Mouse (Mus musculus): ENCODE measurements around the gene Pfkm. TPM values are rescaled to one million over a fixed set of nuclear protein-coding genes. Genes with fewer than 3 reads are reported as not detected.

Pfkm gene
- polyA plus RNA-seq, 1 experiment from 2014 or later = 26.7 TPM

DNA sequence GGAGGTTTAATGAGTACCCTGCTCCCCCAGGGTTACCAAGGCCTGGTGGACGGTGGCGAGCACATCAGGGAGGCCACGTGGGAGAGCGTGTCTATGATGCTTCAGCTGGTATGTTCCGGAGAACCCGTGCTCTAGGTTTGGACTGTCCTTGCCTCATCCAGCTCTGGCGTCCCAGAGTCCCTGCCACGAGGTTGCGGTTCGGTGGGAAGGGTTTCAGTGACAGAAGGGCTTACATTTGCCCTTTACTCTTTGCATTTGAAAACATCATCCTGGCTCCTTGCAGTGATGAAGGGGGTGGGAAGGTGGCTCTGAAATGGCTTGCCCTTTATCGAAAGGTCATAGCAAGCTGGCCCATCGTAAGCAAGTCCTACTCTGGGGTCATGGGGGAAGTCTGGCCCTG lies 27.0 kb downstream of the Pfkm start:
- Histone ChIP-seq H3K4me3 (replicated peaks) (no peak overlapping the region), H3K4me2 (no peak overlapping the region), H3K27ac (no peak overlapping the region), H3K9me3 (replicated peaks) (no peaks in the 10 kb centered on the region), H3K9ac (no peak overlapping the region), H3K4me1 (replicated peaks) (peaks cover 38% of the 10 kb centered on the region), H3K27me3 (no peaks in the 10 kb centered on the region), H3K36me3 (peaks cover 74% of the 10 kb centered on the region)
- WGBS (ENCODE audit: insufficient replicate concordance) = 85% methylated on average over 12 of the region's 12 CpGs
- ATAC-seq (ENCODE audit: low read depth) (no peak), DNase-seq (no peak)

DNA sequence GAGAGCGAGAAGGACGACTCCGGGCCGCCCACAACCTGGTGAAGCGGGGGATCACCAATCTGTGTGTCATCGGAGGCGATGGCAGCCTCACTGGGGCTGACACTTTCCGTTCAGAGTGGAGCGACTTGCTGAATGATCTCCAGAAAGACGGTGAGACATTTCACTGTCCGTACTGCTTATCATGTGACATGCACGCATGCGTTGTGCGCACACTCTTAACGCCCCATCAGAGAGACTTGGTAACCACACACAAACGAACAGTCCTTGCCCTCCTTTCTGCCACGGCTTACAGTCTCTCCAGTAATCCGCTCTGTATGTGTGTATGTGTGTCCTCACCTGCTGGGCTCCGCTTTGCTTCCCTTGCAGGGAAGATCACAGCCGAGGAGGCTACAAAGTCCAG lies 28.4 kb downstream of the Pfkm start:
- H3K27ac ChIP-seq = no peak overlapping the region
- peaks cover 85% of the 10 kb centered on the region for H3K36me3 ChIP-seq
- DNase-seq (no peak), ATAC-seq (ENCODE audit: low read depth) (no peak)
- no peak overlapping the region for H3K4me3 ChIP-seq (replicated peaks)
- no peak overlapping the region for H3K9ac ChIP-seq
- H3K4me2 ChIP-seq = no peak overlapping the region
- WGBS (ENCODE audit: insufficient replicate concordance) = 85% methylated on average over 20 of the region's 20 CpGs
- H3K27me3 ChIP-seq = no peaks in the 10 kb centered on the region
- H3K4me1 ChIP-seq (replicated peaks) = peaks cover 24% of the 10 kb centered on the region
- no peaks in the 10 kb centered on the region for H3K9me3 ChIP-seq (replicated peaks)

DNA sequence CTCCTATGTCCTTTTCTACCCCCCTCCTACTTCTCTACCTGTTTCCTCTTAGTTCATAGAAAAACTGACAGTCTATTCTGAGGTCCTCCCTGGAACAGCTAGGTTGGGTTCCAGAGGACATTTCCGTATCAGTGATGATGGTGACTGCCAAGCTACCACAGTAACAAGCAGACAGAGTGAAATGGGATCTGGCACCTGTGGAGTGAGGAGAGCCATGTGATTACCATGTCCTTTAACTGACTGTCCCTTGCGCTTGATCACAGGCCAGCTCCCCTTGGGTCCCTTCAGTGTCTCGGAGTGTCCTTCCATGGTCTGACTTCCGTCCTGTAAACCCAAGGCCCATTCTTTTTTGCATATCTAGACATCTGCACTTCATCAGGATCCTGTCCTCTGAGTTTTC lies 38.6 kb downstream of the Pfkm start:
- DNase-seq (no peak), ATAC-seq (ENCODE audit: low read depth) (no peak)
- H3K4me2 ChIP-seq = no peak overlapping the region
- no peak overlapping the region for H3K9ac ChIP-seq
- H3K4me3 ChIP-seq (replicated peaks) = no peak overlapping the region
- no peaks in the 10 kb centered on the region for H3K27me3 ChIP-seq
- H3K4me1 ChIP-seq (replicated peaks) = no peaks in the 10 kb centered on the region
- H3K9me3 ChIP-seq (replicated peaks) = no peaks in the 10 kb centered on the region
- peaks cover 87% of the 10 kb centered on the region for H3K36me3 ChIP-seq
- 89% methylated on average over 4 of the region's 4 CpGs for WGBS (ENCODE audit: insufficient replicate concordance)
- no peak overlapping the region for H3K27ac ChIP-seq

DNA sequence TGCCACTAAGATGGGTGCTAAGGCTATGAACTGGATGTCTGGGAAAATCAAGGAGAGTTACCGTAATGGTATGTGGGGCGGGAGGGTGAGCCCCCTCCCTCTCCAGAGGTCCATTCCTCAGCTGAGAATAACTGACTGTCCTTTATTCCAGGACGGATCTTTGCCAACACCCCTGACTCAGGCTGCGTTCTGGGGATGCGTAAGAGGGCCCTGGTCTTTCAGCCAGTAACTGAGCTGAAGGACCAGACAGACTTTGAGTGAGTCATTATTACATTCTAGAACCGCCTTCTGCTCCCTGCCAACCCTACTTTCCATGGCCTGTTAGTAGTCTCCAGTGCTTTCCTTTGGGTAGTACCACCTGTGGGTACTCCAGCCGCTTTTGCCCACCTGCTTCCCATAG lies 39.1 kb downstream of the Pfkm start:
- H3K27me3 ChIP-seq = no peaks in the 10 kb centered on the region
- H3K27ac ChIP-seq = no peak overlapping the region
- H3K36me3 ChIP-seq = peaks cover 87% of the 10 kb centered on the region
- ATAC-seq (ENCODE audit: low read depth) = no peak
- 84% methylated on average over 7 of the region's 7 CpGs for WGBS (ENCODE audit: insufficient replicate concordance)
- DNase-seq = no peak
- no peak overlapping the region for H3K4me3 ChIP-seq (replicated peaks)
- no peak overlapping the region for H3K4me2 ChIP-seq
- no peaks in the 10 kb centered on the region for H3K9me3 ChIP-seq (replicated peaks)
- H3K4me1 ChIP-seq (replicated peaks) = no peaks in the 10 kb centered on the region
- H3K9ac ChIP-seq = no peak overlapping the region

DNA sequence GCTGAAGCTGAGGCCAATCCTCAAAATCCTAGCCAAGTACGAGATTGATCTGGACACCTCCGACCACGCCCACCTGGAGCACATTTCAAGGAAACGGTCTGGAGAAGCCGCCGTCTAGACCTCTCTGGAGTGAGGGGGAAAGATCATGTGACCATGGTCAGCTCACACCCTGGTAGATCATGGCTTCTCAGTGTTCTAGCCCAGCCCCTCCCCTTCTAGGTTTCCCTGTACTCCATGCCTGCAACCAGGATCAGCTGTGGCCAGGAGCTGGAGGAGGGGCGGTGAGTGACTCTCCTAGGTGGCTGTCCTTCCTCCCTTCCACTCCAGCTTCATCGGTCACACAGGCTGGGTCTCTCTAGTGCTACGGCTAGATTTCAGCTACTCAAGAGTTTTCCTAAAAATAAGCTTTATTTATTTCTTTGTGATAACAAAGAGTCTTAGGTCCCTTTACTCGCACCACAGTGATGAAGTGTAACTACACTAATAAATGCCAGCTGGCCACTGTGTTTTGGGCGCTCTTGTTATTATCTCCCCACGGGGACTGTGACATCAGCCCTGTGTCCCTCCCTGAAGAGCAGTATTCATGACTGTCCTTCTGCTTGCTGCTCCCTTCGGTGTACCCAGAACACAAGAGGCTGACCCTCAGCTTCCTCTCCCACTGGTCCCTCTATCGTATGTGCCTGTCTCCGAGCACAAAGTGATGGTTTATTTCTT lies 39.7 kb downstream of the Pfkm start:
- no peak overlapping the region for H3K4me3 ChIP-seq (replicated peaks)
- no peaks in the 10 kb centered on the region for H3K9me3 ChIP-seq (replicated peaks)
- no peak overlapping the region for H3K4me2 ChIP-seq
- H3K27ac ChIP-seq = no peak overlapping the region
- H3K4me1 ChIP-seq (replicated peaks) = no peaks in the 10 kb centered on the region
- no peaks in the 10 kb centered on the region for H3K27me3 ChIP-seq
- ATAC-seq (ENCODE audit: low read depth) (no peak), DNase-seq (no peak)
- peaks cover 89% of the 10 kb centered on the region for H3K36me3 ChIP-seq
- WGBS (ENCODE audit: insufficient replicate concordance) = 82% methylated on average over 15 of the region's 15 CpGs
- H3K9ac ChIP-seq = no peak overlapping the region

GRCm38 (mm10) chr15:98133471-98133870 lies 41.1 kb downstream of the Pfkm start:
- WGBS (ENCODE audit: insufficient replicate concordance) = 74% methylated on average over 3 of the region's 3 CpGs
- Histone ChIP-seq H3K9ac (no peak overlapping the region), H3K4me3 (replicated peaks) (no peak overlapping the region), H3K27ac (no peak overlapping the region), H3K4me2 (no peak overlapping the region), H3K27me3 (no peaks in the 10 kb centered on the region), H3K36me3 (peaks cover 88% of the 10 kb centered on the region), H3K4me1 (replicated peaks) (no peaks in the 10 kb centered on the region), H3K9me3 (replicated peaks) (no peaks in the 10 kb centered on the region)
- DNase-seq = no peak
- ATAC-seq (ENCODE audit: low read depth) = no peak

DNA sequence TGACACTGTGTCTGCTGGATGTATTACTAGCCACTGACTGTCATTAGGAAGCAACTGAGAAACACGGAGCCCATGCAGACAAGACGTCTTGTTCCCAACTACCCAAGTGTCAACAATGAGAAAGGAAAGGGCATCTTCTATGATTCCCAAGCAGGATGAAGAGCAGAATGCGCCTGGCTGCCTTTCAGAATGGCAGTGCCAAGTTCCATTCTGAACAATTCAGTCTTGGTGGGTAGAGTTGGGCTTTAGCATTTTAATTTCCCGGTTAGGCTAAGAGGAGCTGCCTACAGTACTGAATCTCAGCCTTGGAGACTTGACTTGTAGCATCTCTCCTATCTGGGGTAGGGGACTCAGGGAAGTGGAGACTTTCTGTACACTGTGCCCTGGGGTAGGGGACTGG lies 41.6 kb downstream of the Pfkm start:
- Histone ChIP-seq H3K36me3 (peaks cover 88% of the 10 kb centered on the region), H3K9me3 (replicated peaks) (no peaks in the 10 kb centered on the region), H3K27me3 (no peaks in the 10 kb centered on the region), H3K27ac (no peak overlapping the region), H3K9ac (no peak overlapping the region), H3K4me2 (no peak overlapping the region), H3K4me1 (replicated peaks) (no peaks in the 10 kb centered on the region), H3K4me3 (replicated peaks) (no peak overlapping the region)
- WGBS (ENCODE audit: insufficient replicate concordance) = 80% methylated on average over 4 of the region's 4 CpGs
- ATAC-seq (ENCODE audit: low read depth) = no peak
- no peak for DNase-seq

DNA sequence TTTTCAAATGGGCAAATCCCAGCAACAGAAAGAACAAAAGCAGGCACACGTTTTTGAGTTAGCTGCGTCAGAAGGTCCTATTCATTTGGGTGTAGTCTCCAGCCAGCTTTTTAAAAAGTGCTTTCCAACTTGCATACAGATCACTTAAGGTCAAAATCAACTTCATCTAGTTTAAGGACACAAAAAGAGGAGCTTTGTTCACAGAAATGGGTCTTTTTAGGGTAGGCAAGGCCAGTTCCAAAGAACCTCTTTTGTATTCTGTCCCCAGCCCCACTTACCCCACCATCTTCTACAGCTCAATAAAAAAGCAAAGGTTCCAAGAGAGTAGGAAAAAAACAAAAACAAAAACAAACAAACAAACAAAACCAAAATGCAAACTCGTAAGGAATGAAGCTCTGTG lies 42.3 kb downstream of the Pfkm start:
- Histone ChIP-seq H3K27ac (no peak overlapping the region), H3K4me2 (no peak overlapping the region), H3K36me3 (peaks cover 87% of the 10 kb centered on the region), H3K4me3 (replicated peaks) (no peak overlapping the region), H3K4me1 (replicated peaks) (no peaks in the 10 kb centered on the region), H3K27me3 (no peaks in the 10 kb centered on the region), H3K9ac (no peak overlapping the region), H3K9me3 (replicated peaks) (no peaks in the 10 kb centered on the region)
- ATAC-seq (ENCODE audit: low read depth) (no peak), DNase-seq (no peak)
- 79% methylated on average over 3 of the region's 3 CpGs for WGBS (ENCODE audit: insufficient replicate concordance)

- DNase-seq (no peak), ATAC-seq (ENCODE audit: low read depth) (no peak)
- Histone ChIP-seq H3K4me3 (replicated peaks) (no peak overlapping the region), H3K4me1 (replicated peaks) (no peaks in the 10 kb centered on the region), H3K27ac (no peak overlapping the region), H3K9me3 (replicated peaks) (no peaks in the 10 kb centered on the region), H3K9ac (no peak overlapping the region), H3K4me2 (no peak overlapping the region), H3K36me3 (peaks cover 86% of the 10 kb centered on the region), H3K27me3 (no peaks in the 10 kb centered on the region)
- 90% methylated on average over 13 of the region's 13 CpGs for WGBS (ENCODE audit: insufficient replicate concordance)
Observed at GRCm38 (mm10) chr15:98135671-98136070, 43.3 kb downstream of the Pfkm start.

- 85% methylated on average over 9 of the region's 9 CpGs for WGBS (ENCODE audit: insufficient replicate concordance)
- Histone ChIP-seq H3K36me3 (peaks cover 85% of the 10 kb centered on the region), H3K27me3 (no peaks in the 10 kb centered on the region)
Observed at GRCm38 (mm10) chr15:98136871-98137270, 44.5 kb downstream of the Pfkm start.

GRCm38 (mm10) chr15:98139763-98140162 lies 47.4 kb downstream of the Pfkm start:
- WGBS (ENCODE audit: insufficient replicate concordance) = 78% methylated on average over 7 of the region's 7 CpGs
- Histone ChIP-seq H3K9me3 (replicated peaks) (no peaks in the 10 kb centered on the region), H3K27ac (no peak overlapping the region), H3K36me3 (peaks cover 66% of the 10 kb centered on the region), H3K27me3 (no peaks in the 10 kb centered on the region), H3K4me2 (no peak overlapping the region), H3K4me3 (replicated peaks) (no peak overlapping the region), H3K9ac (no peak overlapping the region), H3K4me1 (replicated peaks) (peaks cover 9% of the 10 kb centered on the region)
- DNase-seq (no peak), ATAC-seq (ENCODE audit: low read depth) (no peak)

More at GRCm38 (mm10) chr15:98136871-98137270, 44.5 kb downstream of the Pfkm start:
- Histone ChIP-seq H3K4me3 (replicated peaks) (no peak overlapping the region), H3K9me3 (replicated peaks) (no peaks in the 10 kb centered on the region), H3K27ac (no peak overlapping the region), H3K9ac (no peak overlapping the region), H3K4me2 (no peak overlapping the region), H3K4me1 (replicated peaks) (no peaks in the 10 kb centered on the region)
- ATAC-seq (ENCODE audit: low read depth) = no peak
- no peak for DNase-seq

DNA sequence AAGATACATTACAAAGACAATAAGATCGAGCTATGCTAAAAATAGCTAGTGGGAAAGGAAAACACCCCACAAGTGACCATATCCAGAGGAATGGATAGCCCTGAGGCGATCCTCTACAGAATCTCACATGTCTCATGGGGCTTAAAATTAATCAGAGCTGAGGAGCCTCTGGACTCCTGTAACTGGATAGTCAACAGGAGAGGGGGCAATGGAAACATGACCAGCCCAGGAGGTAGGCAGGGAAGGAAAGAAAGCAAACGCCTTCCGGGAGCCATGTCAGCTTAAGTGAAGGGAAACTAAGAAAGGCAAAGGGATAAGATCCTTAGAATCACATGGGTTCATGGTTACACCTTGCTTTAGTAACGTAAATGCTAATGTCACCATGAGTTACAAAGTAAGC lies 48.4 kb downstream of the Pfkm start:
- Histone ChIP-seq H3K4me1 (replicated peaks) (peaks cover 12% of the 10 kb centered on the region), H3K4me2 (no peak overlapping the region), H3K27ac (no peak overlapping the region), H3K9ac (no peak overlapping the region), H3K36me3 (peaks cover 56% of the 10 kb centered on the region), H3K27me3 (no peaks in the 10 kb centered on the region), H3K9me3 (replicated peaks) (no peaks in the 10 kb centered on the region), H3K4me3 (replicated peaks) (no peak overlapping the region)
- DNase-seq = no peak
- WGBS (ENCODE audit: insufficient replicate concordance) = 84% methylated on average over 5 of the region's 5 CpGs
- ATAC-seq (ENCODE audit: low read depth) = no peak
